Mouse (Mus musculus) cerebellum, adult 8-10 months (tissue): ENCODE data around the gene Hsd3b6.
"Not testable (repeated sequence)": the region's sequence is repeated elsewhere in the genome, so short reads cannot be mapped to it uniquely, and the experiment has no call there.

Source experiments
- DNase-seq: peaks from one replicate; pipeline ENCODE4 v3.0.0; 2022

Hsd3b6 gene

DNA sequence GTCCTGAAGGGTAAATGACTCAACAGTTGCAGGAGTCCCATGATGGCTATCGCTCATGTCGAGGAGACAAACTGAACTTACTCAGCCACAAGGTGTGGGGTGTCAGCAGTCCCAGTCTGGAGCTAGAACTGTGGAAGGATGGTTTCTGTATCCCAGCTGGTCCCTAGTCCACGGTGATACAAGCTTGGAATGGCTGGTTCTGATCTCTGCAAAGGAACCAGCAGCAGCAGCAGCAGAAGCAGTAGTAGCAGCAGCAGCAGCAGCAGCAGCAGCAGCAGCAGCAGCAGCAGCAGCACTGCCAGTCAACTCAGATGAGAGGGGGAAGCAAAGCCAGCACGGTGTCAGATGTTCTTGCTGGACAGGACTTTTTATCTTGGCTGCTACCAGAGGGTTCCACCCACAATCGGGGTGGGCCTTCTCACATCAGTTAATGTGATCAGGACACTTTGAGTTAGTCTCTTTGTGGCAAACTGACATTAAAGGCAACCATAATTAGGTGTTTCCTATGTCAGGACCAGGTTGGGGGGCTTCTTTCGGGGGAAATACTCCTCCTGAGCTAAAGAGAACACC is at the start of gene Hsd3b6:
TSS of gene Hsd3b6 (minus strand) at position 343 of the 570 bp plus-strand sequence.
- DNase-seq = no peak

- no peak for DNase-seq
Measured at GRCm38 (mm10) chr3:98862800-98863199, 48.6 kb upstream of the Hsd3b6 start.

GRCm38 (mm10) chr3:98859576-98859975 is 45.3 kb upstream of the Hsd3b6 start, which contains the start of gene Hsd3b1:
TSS of gene Hsd3b1 (minus strand) at chr3:98859794.
- no peak for DNase-seq

GRCm38 (mm10) chr3:98858051-98858450 is 43.8 kb upstream of the Hsd3b6 start:
- no peak for DNase-seq

DNA sequence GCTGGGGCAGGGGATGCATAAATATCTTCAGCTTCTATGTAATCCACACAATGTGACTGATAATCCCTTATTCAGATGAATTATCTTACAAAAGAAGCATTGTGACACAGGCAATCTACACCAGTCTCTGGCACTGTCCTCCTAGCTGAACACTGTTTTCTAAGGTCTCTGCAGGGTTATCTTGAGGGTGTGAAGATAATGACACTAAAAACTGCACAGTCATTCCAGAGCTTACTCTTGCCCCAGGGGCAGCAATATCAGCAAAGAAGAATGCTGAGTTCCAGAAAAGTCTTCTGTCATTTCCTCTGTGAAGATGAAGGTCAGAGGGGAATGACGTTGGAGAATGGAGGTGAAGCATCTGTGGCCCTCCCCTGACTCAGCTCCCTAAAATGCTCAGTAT is 42.6 kb upstream of the Hsd3b6 start:
- DNase-seq = no peak

- DNase-seq = no peak
Measured at GRCm38 (mm10) chr3:98855160-98855559, 40.9 kb upstream of the Hsd3b6 start.

DNA sequence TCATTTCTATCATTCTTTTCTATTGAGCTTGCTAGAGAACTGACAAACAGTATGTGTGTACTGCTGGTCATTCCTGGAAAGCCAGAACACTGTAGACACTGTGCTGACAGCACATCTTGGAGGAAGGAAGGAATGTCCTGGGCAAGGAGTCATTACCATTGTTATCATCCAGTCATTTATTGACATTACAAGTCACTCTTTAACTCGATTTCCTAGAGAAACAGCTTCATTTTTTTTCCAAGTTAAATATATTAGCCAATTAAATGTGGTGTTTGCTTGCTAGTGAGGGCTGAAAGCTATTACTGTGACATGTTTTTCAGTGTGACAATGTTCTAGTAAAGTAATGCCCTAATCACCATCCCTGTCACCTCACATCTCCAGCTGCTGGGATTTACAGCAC is 39.4 kb upstream of the Hsd3b6 start:
- no peak for DNase-seq

GRCm38 (mm10) chr3:98853051-98853450 is 38.8 kb upstream of the Hsd3b6 start:
- no peak for DNase-seq

DNA sequence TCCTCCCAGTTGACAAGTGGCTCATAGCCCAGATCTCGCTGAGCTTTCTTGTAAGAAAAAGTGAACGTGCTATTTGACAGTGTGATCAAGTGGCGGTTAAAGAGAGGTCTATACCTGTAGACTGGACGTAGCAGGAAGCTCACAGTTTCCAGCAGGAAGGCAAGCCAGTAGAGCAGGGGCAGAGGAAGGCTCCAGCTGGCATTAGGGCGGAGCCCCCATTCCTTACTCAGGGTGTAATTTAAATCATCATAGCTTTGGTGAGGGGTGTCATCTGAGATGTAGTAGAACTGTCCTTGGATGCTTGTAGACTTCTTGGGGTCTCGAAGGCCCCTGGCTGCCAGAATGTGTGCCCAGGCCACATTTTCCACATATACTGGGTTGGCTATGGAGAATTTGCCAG is 38.4 kb upstream of the Hsd3b6 start:
- no peak for DNase-seq

DNA sequence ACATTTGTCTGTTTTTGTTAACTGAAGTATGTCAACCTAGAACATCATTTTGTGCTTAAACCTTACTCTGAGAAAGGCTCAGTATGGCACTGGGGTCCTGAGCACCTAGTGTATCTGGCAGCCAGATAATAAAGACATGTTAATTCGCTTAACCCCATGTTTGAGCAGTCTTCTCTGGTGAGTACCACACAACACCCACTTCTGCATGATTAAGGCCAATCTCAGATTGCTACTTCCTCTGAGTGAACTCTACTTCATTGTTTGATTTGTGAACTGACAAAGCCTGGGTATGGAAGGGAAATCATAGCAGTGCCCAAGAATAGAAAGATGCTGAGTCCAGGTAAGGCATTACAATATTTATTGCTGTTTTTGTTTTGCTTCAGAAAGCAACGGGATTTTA is 37.6 kb upstream of the Hsd3b6 start:
- no peak for DNase-seq

DNA sequence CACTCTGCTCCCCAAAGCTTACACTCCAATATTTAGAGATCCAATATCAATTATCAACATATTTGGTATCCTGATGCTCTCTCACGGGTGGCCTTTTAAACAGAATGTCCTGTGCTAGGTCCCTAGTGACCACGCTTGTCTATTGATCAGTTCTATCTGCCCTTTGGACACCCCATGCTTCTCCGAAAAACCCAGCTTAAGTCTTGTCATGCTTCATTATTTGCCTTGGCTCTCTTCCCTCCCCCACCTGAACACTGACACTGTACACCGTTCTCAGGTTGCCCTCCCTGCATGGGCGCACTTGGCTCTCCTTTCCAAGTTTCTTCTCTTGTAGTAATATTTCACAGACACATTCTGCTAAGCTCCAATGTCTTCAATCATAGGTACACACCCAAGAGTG is 36.0 kb upstream of the Hsd3b6 start:
- no peak for DNase-seq

DNA sequence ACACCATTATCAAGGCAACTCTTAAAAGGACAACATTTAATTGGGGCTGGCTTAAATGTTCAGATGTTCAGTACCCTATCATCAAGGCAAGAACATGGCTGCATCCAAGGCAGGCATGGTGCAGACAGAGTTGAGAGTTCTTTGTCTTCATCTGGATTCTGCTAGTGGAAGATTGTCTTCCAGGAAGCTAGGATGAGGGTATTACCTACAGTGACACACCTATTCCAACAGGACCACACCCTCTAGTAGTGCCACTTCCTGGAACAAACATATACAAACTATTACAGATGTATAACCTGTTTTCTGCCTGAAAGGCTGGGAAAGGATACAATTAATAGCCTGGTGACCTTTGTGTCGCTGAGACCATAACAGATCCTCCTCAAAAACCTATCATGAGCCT is 34.7 kb upstream of the Hsd3b6 start:
- DNase-seq = no peak

DNA sequence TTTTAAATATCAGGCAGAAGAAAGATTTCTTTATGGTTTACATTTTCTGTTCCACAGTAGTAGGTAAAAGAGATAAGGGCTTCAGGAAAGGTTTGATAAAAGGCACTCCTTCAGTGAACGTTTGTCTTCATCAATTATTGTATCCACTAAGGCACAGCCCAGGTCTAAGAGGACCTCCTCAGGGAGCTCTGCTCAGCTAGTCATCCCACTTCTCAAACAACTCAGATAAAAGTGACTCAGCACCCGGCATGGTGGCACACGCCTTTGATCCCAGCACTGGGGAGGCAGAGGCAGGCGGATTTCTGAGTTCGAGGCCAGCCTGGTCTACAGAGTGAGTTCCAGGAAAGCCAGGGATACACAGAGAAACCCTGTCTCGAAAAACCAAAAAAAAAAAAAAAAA is 1.6 kb downstream of the Hsd3b6 start:
- not testable (repeated sequence) for DNase-seq

DNA sequence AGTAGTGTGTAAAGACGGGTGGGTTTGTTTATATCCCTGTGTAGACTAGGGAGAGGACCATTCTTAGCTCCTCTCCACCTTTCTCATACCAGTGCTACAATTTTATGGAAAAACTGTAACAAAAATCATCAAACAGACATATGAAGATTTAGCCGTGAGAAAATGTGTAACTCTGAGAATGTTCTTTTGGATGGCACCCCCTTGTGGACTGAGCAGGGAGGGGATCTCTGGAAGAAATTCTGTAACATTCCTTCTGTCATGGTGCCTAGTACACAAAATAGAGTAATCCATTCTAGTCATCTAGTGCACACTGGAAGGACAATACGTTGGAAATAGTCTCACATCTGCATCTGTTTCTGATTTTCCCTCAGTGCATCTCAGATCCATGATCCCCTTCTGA is 9.2 kb downstream of the Hsd3b6 start:
- DNase-seq = not testable (repeated sequence)

DNA sequence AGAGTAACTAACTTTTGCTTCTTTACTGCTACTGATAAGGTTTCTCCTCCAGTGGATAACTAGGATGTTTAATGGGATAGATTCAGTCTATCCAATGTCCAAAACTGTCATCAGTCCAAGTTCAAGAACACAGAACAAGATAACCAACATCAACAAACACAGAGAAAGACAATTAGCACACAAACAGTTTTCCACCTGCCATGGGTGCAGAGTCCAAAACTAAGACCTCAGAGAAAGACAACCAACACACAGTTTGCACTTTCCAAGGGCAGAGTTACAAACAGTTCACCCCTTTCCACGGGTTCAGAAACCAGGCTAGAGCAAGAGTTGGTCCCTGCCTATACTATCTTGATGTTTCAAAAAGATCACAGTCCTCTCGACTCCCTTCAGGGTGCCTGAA is 27.7 kb downstream of the Hsd3b6 start:
- DNase-seq = no peak

GRCm38 (mm10) chr3:98782181-98782868 is 31.9 kb downstream of the Hsd3b6 start:
- DNase-seq = no peak

DNA sequence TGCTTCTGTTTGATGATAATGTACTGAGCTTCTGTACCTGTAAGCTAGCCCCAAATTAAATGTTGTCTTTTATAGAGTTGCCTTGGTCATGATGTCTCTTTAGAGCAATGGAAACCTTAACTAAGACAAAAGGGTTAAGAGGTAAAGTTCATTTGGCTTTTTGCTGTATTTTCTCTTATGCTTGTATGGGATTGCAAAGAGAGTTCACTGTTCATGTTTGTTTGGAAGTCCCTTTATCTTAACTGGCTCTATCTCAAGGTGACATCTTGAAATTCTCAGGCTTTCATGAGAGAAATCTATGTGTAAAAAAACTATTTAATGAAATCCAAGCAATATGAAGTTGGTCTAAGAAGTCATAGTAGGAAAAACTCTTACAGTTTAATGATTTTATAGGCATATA is 33.3 kb downstream of the Hsd3b6 start:
- no peak for DNase-seq

DNA sequence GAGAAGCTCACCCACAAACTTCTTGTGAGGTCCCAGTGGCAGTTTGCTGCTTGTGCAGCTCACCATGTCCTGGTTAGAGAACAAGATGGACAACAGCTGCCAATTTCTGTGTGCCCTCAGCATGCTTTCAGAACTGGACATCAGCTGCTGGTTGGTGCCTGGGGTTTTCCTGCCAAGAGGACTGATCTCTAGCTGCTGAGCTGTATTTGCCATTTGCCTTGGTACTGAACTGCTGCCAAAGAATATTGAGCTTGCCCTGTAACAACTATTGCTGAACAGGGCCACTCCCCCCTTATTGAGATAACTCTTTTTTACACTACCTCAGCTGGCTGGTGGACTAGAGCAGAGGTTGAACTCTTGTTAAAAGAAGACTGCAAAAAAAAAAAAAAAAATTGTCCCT is 50.1 kb downstream of the Hsd3b6 start:
- no peak for DNase-seq

- DNase-seq = no peak
Measured at GRCm38 (mm10) chr3:98756836-98757235, 57.4 kb downstream of the Hsd3b6 start.
